Mouse (Mus musculus): ENCODE measurements at regions not wholly inside any gene's neighbourhood (a gene's known extent, or its start where the extent isn't known, plus 50 kb on each side); places are given as distances from the start of the nearest gene placed in this dataset.

GRCm38 (mm10) chr14:119966666-119967065 lies 75.6 kb downstream of the Oxgr1 start:
- DNase-seq = no peak

- DNase-seq = peak in 1 of 2 experiments; percentile 29
Measured at GRCm38 (mm10) chr14:119965842-119966483, 76.3 kb downstream of the Oxgr1 start.

DNA sequence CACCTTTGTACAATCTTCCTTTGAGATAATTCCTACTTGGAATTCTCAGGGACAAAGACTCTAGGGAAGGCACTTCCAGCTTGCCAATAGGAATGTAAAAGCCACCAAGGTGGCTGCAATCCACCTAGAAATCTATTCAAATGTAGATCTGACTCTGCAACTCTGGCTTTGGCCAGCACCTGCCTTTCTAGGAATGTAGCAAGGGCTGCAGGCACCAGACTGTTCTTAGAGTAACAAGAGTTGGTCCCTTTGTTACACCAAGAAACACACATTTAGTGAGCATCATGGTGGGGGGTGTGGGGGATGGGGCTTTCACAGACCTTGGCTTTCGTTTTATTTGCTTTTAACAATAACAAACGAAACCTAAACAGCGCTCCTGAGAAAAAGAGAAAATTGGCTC lies 78.5 kb downstream of the Oxgr1 start:
- no peak for DNase-seq

- DNase-seq = no peak
Measured at GRCm38 (mm10) chr14:119953861-119954260, 88.4 kb downstream of the Oxgr1 start.

GRCm38 (mm10) chr14:119952877-119953624 lies 89.2 kb downstream of the Oxgr1 start:
- DNase-seq = no peak
